Mouse (Mus musculus): ENCODE results near the gene Nexmif.
"Not testable (repeated sequence)": the region's sequence is repeated elsewhere in the genome, so short reads cannot be mapped to it uniquely, and the experiment has no call there.

Nexmif gene

DNA sequence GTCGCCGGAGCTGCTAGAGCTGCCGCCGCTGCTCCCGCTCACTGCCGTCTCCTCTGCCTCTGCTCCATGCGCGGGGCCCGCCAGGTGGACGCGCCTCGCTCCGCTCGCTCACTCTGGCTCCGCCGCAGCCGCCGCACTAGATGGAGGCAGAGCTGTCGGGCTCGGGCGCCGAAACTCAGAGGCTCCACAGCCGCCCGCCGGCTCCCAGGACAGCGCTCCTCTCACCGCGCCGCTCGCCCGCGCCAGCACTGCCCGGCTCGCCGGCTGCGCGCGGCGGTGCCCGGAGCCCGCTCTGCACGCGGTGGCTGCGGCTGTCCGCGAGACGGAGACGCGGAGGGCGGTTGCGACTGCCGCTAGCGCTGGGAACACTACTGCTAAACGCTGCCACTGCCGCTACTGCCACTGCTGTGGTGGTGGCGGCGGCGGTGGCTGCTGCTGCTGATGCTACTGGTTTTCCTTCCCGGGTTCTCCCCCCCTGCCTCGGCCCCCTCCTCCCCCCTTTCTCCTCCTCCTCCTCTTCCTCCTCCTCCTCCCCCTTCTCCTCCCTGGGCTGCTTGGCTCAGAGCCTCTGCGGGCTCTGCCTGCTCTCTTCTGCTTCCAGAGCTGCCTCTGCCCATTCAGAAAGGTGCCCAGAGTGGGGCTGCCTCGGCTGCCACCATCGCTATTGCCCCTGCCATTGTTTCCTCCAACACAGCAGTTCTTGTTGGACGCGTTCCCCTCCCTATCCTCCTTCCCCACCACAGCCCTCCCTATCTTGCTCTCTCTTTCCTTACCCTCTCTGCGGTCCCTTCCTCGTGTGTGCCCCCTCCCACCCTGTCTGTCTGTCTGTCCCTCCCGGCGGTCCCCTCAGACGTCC lies at the start of gene Nexmif:
Gene Nexmif (minus strand): TSS at position 450 of the 856 bp plus-strand sequence.
- no peak for DNase-seq (ENCODE audit: low spot score)

DNA sequence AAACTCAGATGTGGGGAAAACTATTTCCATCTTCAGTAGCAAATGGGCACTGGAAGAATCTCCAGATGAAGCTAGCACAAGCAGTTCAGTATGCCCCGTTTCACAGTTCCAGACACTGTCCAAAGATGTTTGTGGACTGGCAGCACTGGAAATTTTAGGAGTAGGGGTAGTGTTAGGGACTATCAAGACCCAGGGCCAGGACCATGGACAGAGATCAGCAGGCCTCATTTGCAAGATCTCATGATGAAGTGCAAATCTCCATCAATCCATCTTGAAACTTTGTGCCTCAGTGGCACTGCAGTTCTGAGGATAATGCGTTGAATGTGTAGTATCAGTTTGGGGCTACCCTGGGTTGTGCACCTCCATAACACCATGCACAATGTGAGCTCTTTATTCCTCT lies 7.7 kb upstream of the Nexmif start:
- DNase-seq (ENCODE audit: low spot score) = no peak

DNA sequence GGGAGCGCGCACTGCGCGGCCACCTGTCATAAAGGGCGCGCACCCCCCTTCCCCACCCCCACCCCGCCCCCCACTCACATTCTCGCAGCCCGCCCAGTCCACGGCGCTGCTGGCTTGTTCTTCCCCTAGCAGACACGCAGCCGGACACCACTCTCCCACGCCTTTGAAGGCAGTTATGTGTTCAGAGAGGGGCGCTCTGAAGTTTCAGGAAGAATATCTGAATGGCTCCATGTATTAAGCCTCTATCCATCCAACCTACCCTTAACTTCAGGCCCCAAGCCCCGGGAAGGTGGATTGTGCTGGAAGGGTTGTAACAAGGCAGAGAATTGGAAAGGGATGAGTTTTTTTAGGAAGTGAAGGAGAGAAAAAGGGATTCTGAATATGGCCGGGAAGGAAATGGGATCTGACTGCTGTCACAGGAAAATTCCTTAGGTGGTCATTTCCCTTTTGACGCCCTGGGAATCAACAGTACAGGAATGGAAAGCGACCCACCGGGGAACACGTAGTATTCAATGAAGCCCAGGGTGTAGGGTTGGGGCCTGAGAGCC lies 681 bp upstream of the Nexmif start:
- DNase-seq (ENCODE audit: low spot score) = no peak

DNA sequence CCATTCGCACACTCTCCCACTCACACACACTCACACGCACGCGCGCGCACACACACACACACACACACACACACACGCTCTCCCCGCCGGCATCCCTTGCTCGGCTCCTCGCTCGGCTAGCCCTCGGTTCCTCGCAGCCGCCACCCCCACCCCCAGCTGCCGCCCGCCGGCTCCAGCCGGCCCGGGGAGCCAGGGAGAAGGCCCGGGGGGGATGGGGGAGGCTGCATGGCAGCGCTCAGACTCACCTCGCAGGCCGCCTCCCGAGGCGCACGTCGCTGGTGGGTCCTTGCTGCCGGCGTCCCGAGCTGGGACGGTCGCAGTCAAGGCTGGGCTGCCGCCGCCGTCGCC lies 623 bp downstream of the Nexmif start:
- no peak for DNase-seq (ENCODE audit: low spot score)

DNA sequence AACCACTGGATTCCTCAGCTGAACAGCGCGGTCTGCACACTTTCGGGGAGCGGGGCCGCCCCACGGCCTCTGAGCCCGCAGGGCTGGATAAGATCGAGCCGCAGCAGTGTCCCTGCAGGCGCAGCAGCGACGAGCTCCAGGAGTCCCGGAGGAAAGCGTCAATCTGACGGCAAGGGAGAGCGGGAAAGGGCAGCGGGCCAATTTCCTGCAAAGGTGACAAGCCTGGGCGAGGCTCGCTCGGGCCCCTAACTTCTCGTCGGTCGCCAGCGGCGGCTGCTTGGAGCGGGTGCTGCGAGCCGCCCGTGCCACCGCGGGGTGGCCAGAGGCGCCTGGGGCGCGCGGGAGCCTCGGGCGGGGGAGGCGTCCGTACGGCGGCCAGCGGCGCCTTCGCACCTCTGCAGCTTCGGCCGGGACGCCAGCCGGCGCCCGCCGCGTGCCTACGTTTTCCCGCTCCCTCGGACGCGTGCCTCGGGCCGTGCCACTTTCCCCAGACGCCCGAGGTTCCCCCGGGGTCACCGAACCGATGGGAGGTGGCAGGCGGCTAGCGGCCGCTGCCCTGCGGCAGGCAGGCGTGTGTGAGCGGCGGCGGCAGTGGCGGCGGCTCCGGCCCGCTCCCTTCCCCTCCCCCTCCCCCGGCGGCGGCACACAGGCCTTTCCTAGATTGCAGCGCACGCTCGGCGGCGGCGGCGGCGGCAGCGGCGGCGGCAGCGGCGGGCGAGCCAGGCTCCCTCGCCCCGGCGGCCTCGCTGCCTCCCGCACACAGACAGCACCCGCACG lies 1.2 kb downstream of the Nexmif start:
- no peak for DNase-seq (ENCODE audit: low spot score)

DNA sequence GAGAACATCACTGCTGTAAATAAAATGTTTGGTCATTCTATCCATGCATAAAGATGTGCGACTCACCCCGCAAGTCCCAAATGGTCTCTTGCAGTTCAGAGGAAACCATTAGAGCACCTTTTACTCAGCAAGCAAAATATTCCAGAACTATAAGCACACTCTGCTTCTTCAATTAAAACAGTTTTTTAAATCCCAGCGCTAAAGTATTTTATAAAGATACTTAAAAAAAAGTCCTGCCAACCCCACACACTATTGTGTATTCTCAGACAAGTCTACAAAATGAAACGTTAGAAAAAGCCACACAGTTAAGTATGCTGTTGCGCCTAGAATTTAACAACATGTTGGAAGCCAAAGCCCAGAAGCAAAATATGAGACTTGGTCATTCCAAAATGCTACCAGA lies 1.9 kb downstream of the Nexmif start:
- DNase-seq (ENCODE audit: low spot score) = no peak

DNA sequence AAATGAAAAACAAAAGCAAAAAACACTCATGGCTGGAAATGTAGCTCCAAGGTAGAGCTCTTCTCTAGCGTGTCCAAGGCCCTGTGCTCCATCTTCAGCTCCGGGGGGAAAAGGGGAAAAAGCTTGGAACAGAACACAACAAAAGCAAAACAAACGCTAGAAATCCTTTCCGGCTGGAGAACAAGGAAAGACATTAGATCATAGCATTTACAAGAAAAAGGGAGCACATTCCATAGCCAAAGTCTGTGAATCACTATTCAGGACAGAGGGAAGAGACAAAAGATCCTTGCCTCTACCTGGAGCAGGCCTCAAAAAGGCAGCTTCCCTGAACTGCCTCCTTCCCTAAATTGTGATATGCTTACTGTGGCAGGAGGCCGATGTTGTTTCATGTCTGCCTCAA lies 4.4 kb downstream of the Nexmif start:
- DNase-seq (ENCODE audit: low spot score) = no peak

DNA sequence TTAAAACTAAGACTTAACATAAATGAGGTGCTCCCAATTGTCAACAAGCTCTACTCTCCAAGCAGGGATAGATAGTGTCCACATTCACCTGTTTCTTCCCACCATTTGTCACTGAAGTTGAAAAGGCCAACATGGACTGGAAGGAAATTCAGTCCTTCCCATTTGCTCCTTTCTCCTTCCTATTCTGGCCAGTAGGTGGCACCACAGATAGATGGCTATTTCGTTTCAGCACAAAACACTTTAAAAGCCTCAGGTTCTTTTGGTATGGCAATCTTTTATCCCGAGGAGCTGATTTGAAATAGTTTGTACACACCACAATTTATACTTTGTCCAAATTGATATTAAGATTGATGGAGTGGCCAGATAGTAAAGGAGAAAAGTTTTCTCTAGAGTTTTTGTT lies 21.7 kb downstream of the Nexmif start:
- peak; percentile 43 for DNase-seq (ENCODE audit: low spot score)

DNA sequence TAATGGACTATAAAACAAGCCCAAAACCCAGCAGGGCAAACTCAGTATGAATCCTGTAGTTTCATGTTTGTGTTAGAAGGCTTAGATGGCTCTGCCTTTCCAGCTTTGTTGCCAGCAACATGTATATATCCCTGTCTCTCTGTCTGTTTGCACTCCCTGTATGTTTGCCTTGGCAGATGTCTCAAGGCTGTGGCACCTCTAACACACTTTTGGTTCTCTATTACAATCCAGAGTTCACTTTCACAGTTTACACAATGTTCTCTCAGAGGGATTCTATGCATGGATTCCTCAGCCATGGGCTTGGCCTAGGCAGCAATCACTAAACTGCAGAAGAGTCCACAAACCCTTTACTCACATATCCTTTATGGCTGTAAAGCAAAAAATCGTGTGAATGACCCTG lies 50.9 kb downstream of the Nexmif start:
- DNase-seq (ENCODE audit: low spot score) = no peak

DNA sequence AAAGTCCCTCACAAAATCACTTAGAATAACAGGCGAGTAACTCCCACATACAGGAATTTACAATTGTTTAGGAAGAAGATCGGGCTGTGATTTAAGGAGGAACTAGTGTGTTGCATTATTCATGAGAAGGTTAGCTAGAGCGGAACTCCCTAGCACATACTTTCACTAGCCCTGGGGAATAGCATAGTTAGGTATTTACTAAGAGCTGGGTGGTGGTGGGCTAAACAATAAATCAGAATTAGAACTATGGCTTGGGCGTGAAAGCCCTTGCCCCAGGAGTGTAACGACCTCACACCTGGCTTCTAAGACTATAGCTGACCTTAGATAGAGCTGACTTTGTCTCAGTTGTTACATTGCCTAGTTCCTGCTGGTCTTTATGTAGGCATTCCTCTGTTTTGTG lies 85.7 kb downstream of the Nexmif start:
- DNase-seq (ENCODE audit: low spot score) = not testable (repeated sequence)

DNA sequence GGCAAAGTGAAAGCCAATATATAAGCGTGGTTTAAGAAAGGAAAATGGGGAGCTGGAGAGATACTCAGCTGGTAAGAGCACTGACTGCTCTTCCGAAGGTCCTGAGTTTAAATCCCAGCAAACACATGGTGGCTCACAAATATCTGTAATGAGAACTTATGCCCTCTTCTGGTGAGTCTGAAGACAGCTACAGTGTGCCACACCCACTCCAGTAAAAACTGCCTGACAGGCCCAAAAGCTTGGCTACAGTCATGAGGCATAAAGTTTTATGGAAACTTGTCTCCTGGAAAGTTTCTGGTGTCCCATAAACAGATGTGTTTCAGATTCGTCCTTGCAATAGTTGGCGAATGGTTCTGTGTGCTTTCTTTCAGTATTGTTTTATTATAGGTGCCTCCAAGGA lies 86.4 kb downstream of the Nexmif start:
- DNase-seq (ENCODE audit: low spot score) = peak; percentile 3

DNA sequence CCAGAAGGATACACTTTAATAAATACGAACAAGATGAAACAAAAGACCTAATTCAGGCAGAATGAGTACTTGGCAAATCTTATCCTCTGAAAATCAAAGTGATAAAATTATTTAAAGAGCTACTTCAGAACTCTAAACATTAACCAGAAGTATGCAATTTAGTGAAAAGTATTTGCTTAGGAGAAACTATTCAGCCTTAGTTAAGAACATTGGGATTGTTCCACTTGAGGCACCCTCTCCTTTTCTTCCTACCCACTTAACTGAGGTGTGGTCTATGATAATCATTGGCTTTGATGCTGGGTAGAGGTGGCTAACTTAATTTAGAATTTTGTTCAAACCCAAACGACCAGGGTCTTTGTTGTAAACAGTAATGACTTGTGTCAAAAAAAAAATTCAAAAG lies 146.1 kb downstream of the Nexmif start:
- DNase-seq (ENCODE audit: low spot score) = no peak

DNA sequence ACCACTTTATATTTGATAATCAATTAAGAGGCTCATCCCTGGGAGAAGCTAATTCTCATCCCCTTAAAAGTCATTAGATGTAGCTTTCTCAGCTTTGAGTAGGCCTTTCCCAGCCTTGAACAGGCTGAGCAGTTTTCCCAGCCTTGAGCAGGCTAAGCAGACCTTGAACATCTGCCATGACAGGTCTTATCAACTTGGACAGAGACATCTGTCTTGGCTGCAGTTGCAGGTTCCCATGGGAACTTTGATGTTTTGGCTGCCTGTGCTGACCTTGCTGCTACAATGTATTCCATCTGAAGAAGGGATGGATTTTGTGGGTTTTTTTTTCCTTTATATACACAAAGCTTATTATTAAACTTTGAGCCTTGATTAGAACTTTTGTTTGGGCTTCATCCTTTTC lies 160.7 kb downstream of the Nexmif start:
- no peak for DNase-seq (ENCODE audit: low spot score)

DNA sequence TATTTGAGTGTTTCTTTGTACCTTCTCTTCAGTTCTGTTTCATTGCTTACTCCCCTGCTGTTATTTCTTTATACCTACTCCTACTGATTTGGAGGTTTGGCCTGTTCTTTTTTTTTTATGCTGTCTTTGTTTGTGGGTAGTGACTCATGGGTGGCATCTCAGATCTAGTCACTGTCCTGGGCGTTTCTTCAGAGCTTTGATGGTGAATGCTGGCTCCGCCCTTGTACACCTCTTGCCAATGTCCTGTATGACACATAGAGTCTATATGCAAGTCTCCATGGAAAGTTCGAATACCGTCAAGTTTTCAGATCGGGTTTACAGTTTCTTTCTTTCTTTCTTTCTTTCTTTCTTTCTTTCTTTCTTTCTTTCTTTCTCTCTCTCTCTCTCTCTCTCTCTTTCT lies 167.1 kb downstream of the Nexmif start:
- DNase-seq (ENCODE audit: low spot score) = no peak

DNA sequence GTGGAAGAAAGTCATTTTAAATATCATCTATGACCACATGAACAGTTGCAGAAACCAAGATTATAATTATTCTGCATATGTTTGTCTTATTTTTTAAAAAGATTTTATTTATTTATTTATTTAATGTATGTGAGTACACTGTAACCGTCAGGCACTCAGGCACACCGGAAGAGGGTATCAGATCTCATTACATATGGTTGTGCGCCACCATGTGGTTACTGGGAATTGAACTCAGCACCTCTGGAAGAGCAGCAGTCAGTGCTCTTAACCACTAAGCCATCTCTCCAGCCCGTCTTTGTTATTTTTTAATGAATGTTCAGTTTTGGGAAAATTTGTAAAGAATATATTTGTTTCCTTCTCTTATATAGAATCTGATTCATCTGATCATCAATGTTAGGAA lies 168.2 kb downstream of the Nexmif start:
- DNase-seq (ENCODE audit: low spot score) = peak; percentile 35
